Mouse (Mus musculus) ES-Bruce4 (cell line): ENCODE measurements around the gene Dnajc27. TPM values are rescaled to one million over a fixed set of nuclear protein-coding genes. Genes with fewer than 3 reads are reported as not detected.

Source experiments
- H3K27ac ChIP-seq: 2 replicates; pipeline ENCODE4 v1.5.1; 2012; ENCODE audit warnings: low read length, inconsistent platforms; ENCODE audit not compliant: insufficient read depth
- H3K27me3 ChIP-seq: 2 replicates; pipeline ENCODE4 v1.6.1; 2012; ENCODE audit warnings: mild to moderate bottlenecking, low read length, inconsistent platforms; ENCODE audit not compliant: control insufficient read depth, poor library complexity, insufficient read depth, severe bottlenecking
- H3K36me3 ChIP-seq: 2 replicates; pipeline ENCODE4 v1.6.1; 2012; ENCODE audit warnings: inconsistent platforms, mild to moderate bottlenecking, low read length, moderate library complexity; ENCODE audit not compliant: control insufficient read depth, poor library complexity, insufficient read depth, severe bottlenecking
- H3K4me1 ChIP-seq: one replicate; pipeline ENCODE4 v1.8.1; 2011; ENCODE audit warnings: low read length; ENCODE audit not compliant: control insufficient read depth, insufficient read depth
- H3K4me3 ChIP-seq: 2 replicates; pipeline ENCODE4 v1.5.1; 2011; ENCODE audit warnings: low read depth, mild to moderate bottlenecking, low read length
- H3K9ac ChIP-seq: 2 replicates; pipeline ENCODE4 v1.6.1; 2012; ENCODE audit warnings: low read depth, mild to moderate bottlenecking, inconsistent platforms; ENCODE audit not compliant: poor library complexity, severe bottlenecking
- H3K9me3 ChIP-seq: replicated peaks from 2 replicates; pipeline ENCODE4 v1.6.1; 2012; ENCODE audit warnings: mild to moderate bottlenecking, low read length, inconsistent platforms; ENCODE audit not compliant: control insufficient read depth, poor library complexity, insufficient read depth, severe bottlenecking
- CTCF ChIP-seq: IDR thresholded peaks from one replicate; pipeline ENCODE4 v1.8.1; 2011; ENCODE audit warnings: low read depth, low read length
- EP300 ChIP-seq: IDR thresholded peaks from 2 replicates; pipeline ENCODE4 v1.6.1; 2011; ENCODE audit warnings: low read depth, low read length; ENCODE audit not compliant: insufficient read depth
- POLR2A ChIP-seq: IDR thresholded peaks from one replicate; pipeline ENCODE4 v1.8.1; 2011; ENCODE audit warnings: low read length; ENCODE audit not compliant: insufficient read depth
- polyA plus RNA-seq: library from polyadenylated mRNA; stranded (reverse); fragments of >200 nt; gene quantifications from 2 replicates; pipeline ENCODE4 v1.2.4, GENCODE M21; 2011; ENCODE audit warnings: low read depth; ENCODE audit not compliant: missing spikeins, insufficient read depth, insufficient read length

The Dnajc27 gene
- polyA plus RNA-seq, 1 experiment = 11.9 TPM

DNA sequence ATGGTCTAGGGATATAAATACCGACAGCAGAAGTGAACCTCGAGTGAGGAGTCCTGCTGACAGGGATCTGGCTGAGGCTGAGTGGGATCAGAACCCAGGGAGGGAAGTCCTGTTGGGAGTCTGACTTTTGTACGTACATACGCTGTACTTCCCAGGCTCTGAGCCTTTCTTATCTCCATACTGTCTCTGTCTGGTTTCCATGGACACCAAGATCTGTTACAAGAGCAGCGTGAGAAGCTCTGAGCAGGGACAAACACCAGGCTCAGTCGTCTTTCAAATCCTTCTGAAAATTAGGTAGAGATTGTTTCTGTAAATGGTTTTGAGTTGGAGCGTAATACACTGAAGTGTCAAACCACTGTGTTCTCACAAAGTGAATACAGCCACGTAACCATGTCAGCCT lies 7.0 kb upstream of the Dnajc27 start:
- no peak overlapping the region for H3K4me3 ChIP-seq
- H3K27ac ChIP-seq = no peak overlapping the region
- H3K27me3 ChIP-seq = no peaks in the 10 kb centered on the region
- H3K9me3 ChIP-seq = no peaks in the 10 kb centered on the region
- H3K9ac ChIP-seq = no peak overlapping the region
- H3K4me1 ChIP-seq = no peaks in the 10 kb centered on the region
- TF ChIP-seq CTCF (no peak), POLR2A (no peak), EP300 (no peak)
- H3K36me3 ChIP-seq = no peaks in the 10 kb centered on the region

DNA sequence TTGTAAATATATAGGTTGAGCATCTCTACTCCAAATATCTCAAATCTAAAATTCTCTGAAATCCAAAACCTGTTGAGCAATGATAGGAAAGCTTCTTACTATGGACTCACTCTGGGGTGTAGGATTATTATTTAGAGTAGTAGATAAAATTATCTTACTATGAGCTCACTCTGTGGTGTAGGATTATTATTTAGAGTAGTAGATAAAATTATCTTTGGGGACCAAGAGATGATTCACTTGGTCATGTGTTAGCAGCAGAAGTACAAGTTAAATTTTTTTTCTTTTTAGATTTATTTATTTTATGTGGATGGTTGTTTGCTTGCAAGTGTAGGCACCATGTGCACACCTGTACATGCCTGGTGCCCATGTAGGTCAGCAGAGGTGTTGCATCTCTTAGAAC lies 6.0 kb upstream of the Dnajc27 start:
- Histone ChIP-seq H3K9me3 (no peaks in the 10 kb centered on the region), H3K27ac (no peak overlapping the region), H3K27me3 (no peaks in the 10 kb centered on the region), H3K4me1 (no peaks in the 10 kb centered on the region), H3K9ac (no peak overlapping the region), H3K4me3 (no peak overlapping the region), H3K36me3 (no peaks in the 10 kb centered on the region)
- TF ChIP-seq EP300 (no peak), CTCF (no peak), POLR2A (no peak)

DNA sequence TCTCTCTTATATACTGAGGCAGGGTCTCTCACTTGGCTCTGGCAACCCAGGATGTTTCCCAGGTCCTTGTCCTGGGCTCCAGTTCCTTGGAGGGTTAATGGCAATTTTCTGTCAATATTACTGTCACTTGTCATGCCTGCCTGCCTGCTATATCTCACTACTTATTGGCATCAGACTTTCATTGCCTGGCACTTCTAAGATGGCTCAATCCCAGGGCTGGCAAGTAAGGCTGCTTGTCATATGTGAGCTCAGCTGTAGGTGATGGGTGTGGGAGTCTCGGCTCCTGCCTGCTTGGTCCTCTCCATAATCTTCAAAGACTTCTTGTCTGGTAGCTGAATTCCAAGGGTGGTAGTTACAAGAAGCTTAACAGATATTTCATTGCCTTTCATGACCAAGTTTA lies 4.3 kb upstream of the Dnajc27 start:
- no peak overlapping the region for H3K9ac ChIP-seq
- no peaks in the 10 kb centered on the region for H3K36me3 ChIP-seq
- H3K4me3 ChIP-seq = no peak overlapping the region
- H3K9me3 ChIP-seq = no peaks in the 10 kb centered on the region
- H3K27me3 ChIP-seq = no peaks in the 10 kb centered on the region
- TF ChIP-seq EP300 = no peak
- TF ChIP-seq CTCF = no peak
- no peak for TF ChIP-seq POLR2A
- no peak overlapping the region for H3K27ac ChIP-seq
- no peaks in the 10 kb centered on the region for H3K4me1 ChIP-seq

DNA sequence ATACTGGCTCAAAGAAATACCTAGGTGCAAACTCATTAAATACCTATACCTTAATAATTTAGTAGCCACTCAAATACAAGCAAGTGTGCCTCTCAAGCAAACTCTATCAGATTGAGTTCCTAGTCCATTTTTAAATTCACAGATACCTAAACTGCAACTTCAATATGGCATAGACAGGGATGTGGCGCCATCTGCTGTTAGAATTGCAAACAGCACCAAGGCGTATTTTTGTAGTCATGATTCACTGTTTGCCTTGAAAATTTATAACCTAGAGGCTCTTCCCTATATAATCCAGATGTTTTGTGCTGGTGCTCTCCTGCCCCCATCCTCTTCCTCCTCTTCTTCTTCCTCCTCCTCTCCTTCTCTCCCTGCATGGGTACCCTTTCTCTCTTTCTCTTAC lies 2.1 kb upstream of the Dnajc27 start:
- TF ChIP-seq CTCF = peak; percentile 18
- TF ChIP-seq POLR2A = no peak
- H3K4me3 ChIP-seq = no peak overlapping the region
- no peaks in the 10 kb centered on the region for H3K9me3 ChIP-seq
- no peak overlapping the region for H3K9ac ChIP-seq
- no peaks in the 10 kb centered on the region for H3K4me1 ChIP-seq
- no peaks in the 10 kb centered on the region for H3K27me3 ChIP-seq
- H3K36me3 ChIP-seq = no peaks in the 10 kb centered on the region; the same call in 1 of the 2 replicates
- H3K27ac ChIP-seq = no peak overlapping the region

DNA sequence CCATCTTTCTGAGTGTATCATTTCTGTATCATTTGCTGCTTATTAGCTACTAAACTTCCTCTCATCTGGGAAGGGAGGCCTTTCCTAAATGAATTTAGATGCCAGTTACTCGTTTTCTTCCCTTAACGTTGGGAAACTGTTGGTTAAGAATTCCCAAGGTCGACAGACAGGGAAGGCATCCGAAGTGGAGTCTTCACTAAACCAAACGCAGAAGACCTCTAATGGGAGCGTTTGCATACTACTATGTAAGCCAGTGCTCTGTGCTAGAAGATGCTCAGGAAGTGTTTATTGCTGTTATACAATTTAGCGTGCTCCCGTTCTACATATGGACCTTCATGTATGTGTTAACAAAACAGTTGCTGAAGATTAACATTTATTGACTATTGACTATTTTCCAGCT lies 1.1 kb downstream of the Dnajc27 start:
- Histone ChIP-seq H3K27me3 (no peaks in the 10 kb centered on the region), H3K4me3 (no peak overlapping the region), H3K4me1 (no peaks in the 10 kb centered on the region), H3K36me3 (peaks cover 12% of the 10 kb centered on the region), H3K27ac (no peak overlapping the region), H3K9ac (peak overlapping the region; percentile 62), H3K9me3 (no peaks in the 10 kb centered on the region)
- TF ChIP-seq EP300 (no peak), POLR2A (no peak), CTCF (no peak)

DNA sequence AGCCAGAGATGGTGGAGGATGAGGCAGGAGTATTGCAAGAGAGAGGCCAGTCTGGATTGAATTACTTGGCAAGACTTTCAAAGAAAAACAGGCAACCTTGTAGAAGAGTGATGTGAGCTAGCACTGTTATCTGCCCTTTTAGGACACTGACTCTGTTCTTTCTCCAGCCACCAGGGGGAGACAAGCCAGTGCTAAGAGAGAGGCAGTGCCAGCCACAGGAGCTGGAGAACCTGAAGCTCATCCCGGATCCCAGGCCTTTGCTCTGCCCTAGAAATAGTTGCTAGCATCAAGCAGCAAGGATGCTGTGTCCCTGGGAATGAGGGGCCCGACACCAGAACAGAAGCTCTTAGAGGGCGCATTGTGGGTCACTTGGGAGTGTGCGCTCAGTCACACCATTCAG lies 25.0 kb downstream of the Dnajc27 start:
- no peak overlapping the region for H3K4me3 ChIP-seq
- no peak overlapping the region for H3K27ac ChIP-seq
- no peaks in the 10 kb centered on the region for H3K4me1 ChIP-seq
- H3K9ac ChIP-seq = no peak overlapping the region
- peaks cover 28% of the 10 kb centered on the region for H3K36me3 ChIP-seq
- H3K27me3 ChIP-seq = no peaks in the 10 kb centered on the region
- TF ChIP-seq EP300 = no peak
- TF ChIP-seq CTCF = peak; percentile 74
- no peaks in the 10 kb centered on the region for H3K9me3 ChIP-seq
